Mouse (Mus musculus) neutrophil, adult 5-6 weeks (primary cell): Measurements from ENCODE around the gene Ttc29. TPM values are rescaled to one million over a fixed set of nuclear protein-coding genes. Genes with fewer than 3 reads are reported as not detected.

ENCODE experiments used
- ATAC-seq: fragments of 151-379, 151-347 bp; 2 replicates; pipeline ENCODE4 v1.8.0; 2017; ENCODE audit warnings: mild to moderate bottlenecking, moderate TSS enrichment; ENCODE audit not compliant: insufficient number of reproducible peaks, poor library complexity, low FRiP score, severe bottlenecking; ENCODE audit errors: extremely low read depth
- total RNA-seq: library from RNA; stranded (forward); fragments of 200-1000 nt; gene quantifications from 2 replicates; pipeline ENCODE4 v1.2.3, GENCODE M21; 2017

Gene Ttc29
- total RNA-seq, 1 experiment from 2014 or later = not detected

DNA sequence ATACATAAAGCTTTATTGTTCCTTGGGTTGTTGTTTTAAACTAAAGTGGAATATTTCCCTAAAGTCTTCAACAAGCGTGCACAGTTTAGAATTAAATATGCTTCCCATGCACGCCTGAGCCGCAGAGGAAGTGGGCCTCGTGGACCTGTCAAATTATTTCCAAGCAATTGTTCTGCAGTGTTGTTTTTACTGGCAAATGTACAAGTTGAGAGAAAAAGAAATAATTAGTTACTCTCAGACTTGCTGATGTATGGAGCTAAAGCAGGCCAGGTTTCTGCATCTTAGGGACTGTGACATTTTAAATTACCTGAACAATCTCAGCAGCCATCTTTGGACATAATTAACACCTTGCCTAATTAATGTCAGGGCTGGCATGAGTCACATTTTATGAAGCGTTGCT, 58.3 kb downstream of the Ttc29 start:
- no peak for ATAC-seq

DNA sequence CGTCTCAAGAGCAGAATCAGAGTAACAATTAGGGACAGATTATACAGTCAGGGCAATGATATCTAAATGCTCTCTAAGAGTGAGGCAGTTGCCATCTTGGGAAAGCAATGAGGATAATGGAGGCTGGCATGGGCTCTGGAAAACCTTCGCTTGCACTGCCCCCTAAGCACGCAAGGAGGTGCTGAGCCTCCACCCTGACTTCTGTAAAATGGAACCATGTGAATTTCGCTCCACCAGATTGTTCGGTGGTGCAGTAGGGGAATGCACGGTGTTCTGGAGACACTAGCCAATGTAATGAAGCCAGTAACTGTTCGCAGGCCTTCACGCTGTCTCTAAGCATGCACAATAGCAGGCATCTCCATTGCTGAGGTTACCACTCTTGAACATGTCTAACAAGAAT, 63.0 kb downstream of the Ttc29 start:
- no peak for ATAC-seq

GRCm38 (mm10) chr8:78277411-78277810, 64.3 kb downstream of the Ttc29 start:
- ATAC-seq = no peak

- no peak for ATAC-seq
Observed at GRCm38 (mm10) chr8:78278598-78278997, 65.5 kb downstream of the Ttc29 start.

GRCm38 (mm10) chr8:78284805-78285204, 71.7 kb downstream of the Ttc29 start:
- ATAC-seq = no peak

DNA sequence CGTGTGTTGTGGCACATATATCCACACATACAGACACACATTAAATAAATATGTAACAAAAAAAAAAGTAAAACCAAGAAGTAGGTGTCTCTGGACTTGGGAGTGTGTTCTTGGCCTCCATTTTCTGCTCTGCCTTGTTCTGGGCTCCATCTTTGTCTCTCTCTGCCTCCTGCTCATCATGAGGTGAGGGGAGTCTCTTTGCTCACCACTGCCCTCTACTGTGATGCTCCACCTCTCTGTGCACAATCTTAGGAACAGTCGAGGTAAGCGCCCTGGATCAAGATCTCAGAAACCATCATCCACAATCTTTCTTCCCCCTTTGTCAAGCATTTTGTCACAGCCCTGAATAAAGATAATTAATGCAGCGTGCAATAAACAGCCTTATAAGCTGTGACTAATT, 72.3 kb downstream of the Ttc29 start:
- no peak for ATAC-seq

DNA sequence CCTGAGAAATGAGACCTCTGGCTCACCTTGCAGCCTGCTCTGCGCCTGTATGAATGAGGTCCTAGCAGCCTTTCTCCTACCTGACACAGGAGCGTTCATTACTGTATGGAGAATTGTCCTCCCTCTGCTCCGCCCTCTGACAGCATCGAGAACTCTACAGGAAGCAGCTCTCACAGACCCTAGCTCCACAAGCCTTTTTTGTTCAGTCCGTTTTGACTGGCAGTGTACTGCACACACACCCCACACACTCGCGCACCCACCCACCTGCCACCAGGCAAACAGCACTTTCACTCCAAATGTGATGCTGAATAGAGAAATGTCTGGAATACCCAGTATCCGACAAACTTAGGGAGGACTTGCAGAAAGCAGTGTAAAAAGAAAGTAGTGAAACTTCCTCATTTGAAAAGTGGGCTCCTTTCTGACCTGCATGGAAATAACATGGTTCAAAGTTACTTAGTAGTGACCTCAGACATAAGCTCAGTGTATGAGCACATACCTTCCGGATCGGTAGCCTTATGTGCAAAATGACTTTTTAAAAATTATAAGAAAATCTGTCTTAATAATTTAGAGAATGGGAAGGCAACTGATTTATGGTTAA, 76.4 kb downstream of the Ttc29 start:
- ATAC-seq = no peak

DNA sequence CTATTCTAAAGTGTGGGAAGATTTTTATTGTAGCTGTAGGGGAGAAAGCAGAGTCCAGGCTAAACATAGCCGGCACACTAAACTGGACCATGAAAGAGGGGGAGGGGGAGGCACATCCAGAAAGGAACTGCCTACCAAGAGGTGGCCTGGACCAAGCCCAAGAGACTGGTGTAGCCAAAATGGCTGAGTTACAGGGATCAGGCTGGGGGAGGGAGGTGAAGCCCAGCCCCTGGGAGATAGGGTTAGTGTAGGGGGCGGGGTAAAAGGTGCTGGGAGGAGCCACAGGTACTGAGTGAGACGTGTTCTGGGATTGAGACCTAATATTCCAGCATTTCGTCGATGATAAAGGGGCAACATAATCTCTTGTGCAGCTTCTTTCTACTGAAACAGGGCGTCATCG, 77.2 kb downstream of the Ttc29 start:
- no peak for ATAC-seq

GRCm38 (mm10) chr8:78295494-78295893, 82.4 kb downstream of the Ttc29 start:
- ATAC-seq = no peak

GRCm38 (mm10) chr8:78303579-78303978, 90.5 kb downstream of the Ttc29 start:
- no peak for ATAC-seq

GRCm38 (mm10) chr8:78306604-78307003, 93.5 kb downstream of the Ttc29 start:
- no peak for ATAC-seq

- no peak for ATAC-seq
Observed at GRCm38 (mm10) chr8:78307131-78307530, 94.0 kb downstream of the Ttc29 start.

GRCm38 (mm10) chr8:78309539-78309938, 96.4 kb downstream of the Ttc29 start:
- no peak for ATAC-seq

GRCm38 (mm10) chr8:78315576-78315975, 102.5 kb downstream of the Ttc29 start:
- no peak for ATAC-seq

DNA sequence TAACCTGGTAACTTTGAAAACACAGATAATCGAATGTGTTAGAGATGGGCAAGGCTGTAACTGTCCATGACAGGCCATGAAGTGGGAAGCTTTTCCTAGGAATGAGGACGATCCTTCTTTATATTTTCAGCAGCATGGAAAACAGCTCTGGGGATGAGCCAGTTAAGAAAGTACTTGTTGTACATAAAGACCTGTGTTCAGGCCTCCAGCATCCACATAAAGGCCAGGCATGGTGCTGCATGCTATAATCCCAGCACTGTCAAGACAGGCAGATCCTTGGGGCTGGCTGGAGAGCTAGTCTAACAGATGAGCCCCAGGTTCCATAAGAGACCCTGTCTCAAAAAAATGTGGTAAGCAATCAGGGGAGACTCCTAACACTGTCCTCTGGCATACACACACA, 104.6 kb downstream of the Ttc29 start:
- ATAC-seq = no peak

DNA sequence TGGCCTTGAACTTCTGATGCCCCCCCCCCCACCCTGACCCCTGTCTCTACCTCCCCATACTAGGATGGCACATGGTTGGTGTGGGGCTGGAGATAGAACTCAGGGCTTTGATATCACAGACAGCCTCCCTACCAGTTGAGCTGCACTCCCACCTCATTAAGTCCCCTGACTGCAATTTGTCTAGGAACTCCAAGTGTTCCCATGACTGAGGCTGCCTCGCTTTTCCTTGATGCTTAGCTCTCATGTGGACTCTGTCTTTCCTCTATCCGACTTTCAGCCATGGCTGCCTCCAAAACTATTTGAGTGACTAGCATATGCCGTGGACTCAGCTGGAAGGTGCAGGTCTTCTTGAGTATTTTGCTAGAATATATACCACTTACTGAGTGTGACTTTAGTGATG, 110.3 kb downstream of the Ttc29 start:
- ATAC-seq = no peak

DNA sequence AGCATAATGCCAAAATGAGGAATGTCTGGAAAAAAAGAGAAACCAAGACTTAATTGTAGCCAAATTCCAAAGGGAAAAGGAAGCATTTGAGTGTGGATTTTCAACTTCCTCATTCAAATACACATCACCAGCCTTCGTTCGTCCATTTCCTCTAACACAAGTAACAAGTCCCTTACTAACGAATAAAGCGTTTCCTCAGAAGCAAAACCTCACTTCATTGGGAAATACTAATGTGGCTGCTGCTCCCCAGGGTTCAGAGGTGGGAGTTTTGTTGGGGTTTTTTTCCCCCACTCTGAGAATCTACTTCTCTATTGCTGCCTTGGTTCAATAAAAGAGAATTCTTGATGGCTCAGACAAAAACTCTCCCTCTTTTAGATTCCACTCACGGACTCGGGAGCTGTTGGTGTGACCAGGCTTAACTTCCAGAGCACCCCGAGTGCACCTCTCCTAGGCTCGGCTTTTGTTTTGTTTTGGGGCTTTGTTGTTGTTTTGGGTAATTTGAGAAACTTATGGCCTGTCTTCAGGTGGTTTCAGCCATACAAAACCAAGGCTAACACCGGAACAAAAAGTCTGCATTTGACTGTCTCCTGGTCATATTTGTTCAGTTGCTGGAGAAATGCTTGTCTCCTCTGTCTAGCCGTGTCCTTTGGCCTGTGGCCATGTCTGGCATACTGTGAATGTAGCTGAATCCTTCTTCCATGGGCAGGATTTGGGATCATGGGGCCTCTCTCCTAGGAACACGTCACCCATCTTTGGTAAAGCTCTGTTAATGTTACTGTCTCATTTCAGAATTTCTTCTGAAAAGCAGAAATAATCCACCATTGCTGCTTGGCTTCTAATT, 127.8 kb downstream of the Ttc29 start:
- no peak for ATAC-seq

- no peak for ATAC-seq
Observed at GRCm38 (mm10) chr8:78342151-78342550, 129.1 kb downstream of the Ttc29 start.

DNA sequence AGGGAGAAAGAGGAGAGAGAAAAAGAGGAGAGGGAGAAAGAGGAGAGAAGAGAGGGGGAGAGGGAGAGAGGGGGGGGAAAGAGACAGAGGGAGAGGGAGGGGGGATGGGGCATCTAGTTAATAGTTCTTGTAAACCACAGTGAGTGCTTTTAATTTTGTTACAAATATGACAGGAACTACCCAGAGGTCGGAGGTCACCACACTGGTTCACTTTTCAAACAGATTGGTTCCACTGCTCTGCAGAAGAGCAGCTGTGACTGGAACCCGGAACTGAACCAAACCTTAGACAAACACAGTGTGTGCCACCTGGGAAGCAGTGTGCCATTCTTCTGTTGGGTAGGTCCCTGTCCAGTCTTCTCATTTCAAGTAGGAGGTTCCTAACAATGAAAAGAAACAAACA, 130.9 kb downstream of the Ttc29 start:
- ATAC-seq = no peak

GRCm38 (mm10) chr8:78345705-78346104, 132.6 kb downstream of the Ttc29 start:
- ATAC-seq = no peak
